Mouse (Mus musculus) lung, postnatal 4 days (tissue): ENCODE results near the gene Cyp2r1.
"Not testable (repeated sequence)": the region's sequence is repeated elsewhere in the genome, so short reads cannot be mapped to it uniquely, and the experiment has no call there.

Experiments
- DNase-seq, 2 experiments: peaks; one replicate each; pipeline ENCODE4 v3.0.0; 2021

Cyp2r1 gene

GRCm38 (mm10) chr7:114562531-114563241 is at the start of gene Cyp2r1:
Gene Cyp2r1 (minus strand): TSS chr7:114562972.
- DNase-seq = peak; percentile 92 to 93

DNA sequence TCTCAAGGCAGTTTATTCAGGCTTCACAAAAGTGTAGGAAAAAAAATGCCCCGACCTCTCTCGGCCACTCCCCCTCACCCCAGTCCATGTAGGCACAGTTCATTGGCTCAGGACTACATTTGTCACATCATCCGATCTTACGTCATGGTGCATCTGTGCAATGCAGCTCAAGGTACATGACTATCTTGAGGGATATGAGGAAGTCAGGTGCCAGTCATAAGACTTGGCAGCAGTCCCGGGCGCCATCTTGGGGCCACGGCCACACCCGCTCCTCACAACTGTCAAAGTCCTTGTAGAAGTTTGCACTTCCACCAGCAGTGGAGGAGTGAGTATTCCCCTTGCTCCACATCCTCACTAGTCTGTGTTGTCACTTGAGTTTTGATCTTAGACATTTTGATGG is 31.6 kb upstream of the Cyp2r1 start:
- DNase-seq = not testable (repeated sequence)

DNA sequence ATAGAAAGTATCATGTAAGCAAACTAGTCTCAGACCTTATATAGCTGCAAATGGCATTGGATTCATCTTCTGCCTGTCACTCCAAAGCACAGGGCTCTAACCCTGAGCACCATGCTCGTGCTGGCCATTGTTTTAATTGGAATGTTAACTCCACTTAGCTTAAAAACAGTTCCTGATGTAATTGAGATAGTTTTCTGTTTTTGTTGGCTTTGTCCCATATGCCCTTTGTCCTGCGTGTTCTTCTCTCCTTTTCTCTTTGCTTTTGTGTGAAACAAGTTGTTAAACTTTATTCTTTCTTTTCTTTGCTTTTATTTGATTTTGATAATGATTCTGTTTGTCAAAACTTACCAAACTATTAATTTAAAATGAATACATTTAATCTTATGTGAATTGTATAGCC is 19.7 kb upstream of the Cyp2r1 start:
- DNase-seq = no peak

GRCm38 (mm10) chr7:114581200-114581599 is 18.4 kb upstream of the Cyp2r1 start:
- DNase-seq = no peak

DNA sequence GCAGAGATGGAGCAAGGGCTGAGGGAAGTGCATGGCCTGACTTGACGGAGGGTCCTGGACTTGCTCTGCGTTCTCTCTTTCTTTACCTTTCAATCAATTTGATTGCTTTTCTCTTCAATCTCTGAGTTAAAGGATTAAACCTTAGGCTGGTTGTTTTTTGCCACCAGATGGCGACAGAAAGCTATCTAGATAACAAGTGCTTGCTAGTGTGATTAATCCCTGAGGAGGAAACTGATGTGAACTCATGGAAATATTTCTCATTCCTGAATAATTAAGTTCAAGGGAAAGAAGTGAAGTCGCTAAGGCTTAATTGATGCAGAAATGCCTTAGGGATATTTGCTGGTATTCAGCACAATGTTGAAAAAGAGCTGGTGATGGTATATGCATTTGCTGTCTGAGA is 17.7 kb upstream of the Cyp2r1 start:
- DNase-seq = peak in 1 of 2 experiments; percentile 36

- DNase-seq = no peak
Observed at GRCm38 (mm10) chr7:114577665-114578064, 14.9 kb upstream of the Cyp2r1 start.

GRCm38 (mm10) chr7:114576931-114577330 is 14.2 kb upstream of the Cyp2r1 start:
- DNase-seq = no peak

- DNase-seq = not testable (repeated sequence)
Observed at GRCm38 (mm10) chr7:114573866-114574265, 11.1 kb upstream of the Cyp2r1 start.

- no peak for DNase-seq
Observed at GRCm38 (mm10) chr7:114536179-114536578, 26.6 kb downstream of the Cyp2r1 start.

DNA sequence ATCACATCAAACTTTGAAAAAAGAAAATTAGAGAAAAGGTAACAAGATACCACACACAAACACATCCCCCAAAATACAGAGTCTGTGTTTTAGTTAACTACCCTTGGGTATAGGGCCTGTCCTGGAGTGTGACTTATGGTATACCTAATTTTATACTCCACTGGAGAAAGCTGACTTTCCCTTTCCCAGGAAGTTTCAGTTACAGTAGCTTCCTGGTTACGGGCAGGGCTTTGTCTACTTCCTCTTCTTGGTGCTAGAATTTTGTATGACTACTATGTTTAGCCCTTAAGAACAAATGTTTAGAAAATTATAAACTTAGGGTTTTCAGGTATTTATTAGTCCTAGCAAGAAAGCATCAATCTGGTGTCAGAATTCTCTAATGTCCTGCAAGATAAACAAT is 36.5 kb downstream of the Cyp2r1 start:
- DNase-seq = no peak

DNA sequence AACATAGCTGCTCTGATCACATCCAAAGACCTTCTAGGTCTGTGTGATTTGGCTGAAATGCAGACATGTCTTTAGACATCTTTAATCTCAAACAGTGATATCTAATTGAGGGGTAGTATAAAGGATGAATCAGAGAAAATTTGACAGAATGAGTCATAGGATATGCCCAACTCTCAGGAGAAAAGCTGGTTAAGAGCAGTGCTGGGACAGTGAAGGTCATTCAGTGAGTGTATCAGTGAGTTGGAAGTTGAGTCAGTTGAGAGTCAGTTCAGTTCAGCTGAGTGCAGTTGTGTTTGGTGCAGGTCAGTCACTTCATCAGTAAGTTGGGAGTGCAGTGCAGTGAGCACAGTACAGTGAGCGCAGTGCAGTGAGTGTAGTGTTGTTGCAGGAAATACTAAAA is 42.6 kb downstream of the Cyp2r1 start:
- DNase-seq = no peak

- DNase-seq = no peak
Observed at GRCm38 (mm10) chr7:114508879-114509278, 53.9 kb downstream of the Cyp2r1 start.
